Comparison of ENCODE assay signal across 8 mouse cellular contexts in genomic region chr15:78204053-78204847, GRCm38 (mm10). TPM values are rescaled to one million over a fixed set of nuclear protein-coding genes. Genes with fewer than 3 reads are reported as not detected.
A peak's percentile ranks its signal among the peaks of the same experiment; 100 is the strongest.
DNase-seq lines count a peak whose midpoint lies in the region; ATAC-seq lines count a peak whose summit lies in the region.

No protein-coding gene starts in this region.

- WGBS in lung, embryonic 16.5 days: 2% methylated on average over 41 of the region's 41 CpGs
- WGBS in embryonic facial prominence, embryonic 13.5 days: 2% methylated on average over 41 of the region's 41 CpGs
- 1% methylated on average over 41 of the region's 41 CpGs for WGBS in hindbrain, embryonic 14.5 days
- WGBS in limb, embryonic 11.5 days: 2% methylated on average over 41 of the region's 41 CpGs
- 2% methylated on average over 41 of the region's 41 CpGs for WGBS in neural tube, embryonic 13.5 days

- no peaks in the 10 kb centered on the region; the same call in 1 of the 2 replicates for H3K9me3 ChIP-seq in lung, embryonic 16.5 days (ENCODE audit: control insufficient read depth, low read length)
- H3K9me3 ChIP-seq in embryonic facial prominence, embryonic 13.5 days: no peaks in the 10 kb centered on the region
- H3K9me3 ChIP-seq in hindbrain, embryonic 14.5 days (ENCODE audit: control insufficient read depth, low read length): 0 out of 2 replicates have a peak, but pooled peaks cover 5% of the 10 kb centered on the region
- H3K9me3 ChIP-seq in limb, embryonic 11.5 days (ENCODE audit: control insufficient read depth, low read length): no peaks in the 10 kb centered on the region
- H3K9me3 ChIP-seq in neural tube, embryonic 13.5 days: peaks cover 7% of the 10 kb centered on the region; the same call in 1 of the 2 replicates

- H3K4me1 ChIP-seq in lung, embryonic 16.5 days (replicated peaks; ENCODE audit: control insufficient read depth, insufficient read depth, low read length): no peaks in the 10 kb centered on the region
- H3K4me1 ChIP-seq in embryonic facial prominence, embryonic 13.5 days: peaks cover 10% of the 10 kb centered on the region
- H3K4me1 ChIP-seq in hindbrain, embryonic 14.5 days (replicated peaks; ENCODE audit: control insufficient read depth, insufficient read depth, low read length): 0 out of 2 replicates have a peak, but pooled peaks cover 7% of the 10 kb centered on the region
- no peaks in the 10 kb centered on the region for H3K4me1 ChIP-seq in limb, embryonic 11.5 days (ENCODE audit: control insufficient read depth, insufficient read depth, low read length)
- peaks cover 17% of the 10 kb centered on the region for H3K4me1 ChIP-seq in neural tube, embryonic 13.5 days (replicated peaks)

- no peak overlapping the region for H3K9ac ChIP-seq in lung, embryonic 16.5 days (ENCODE audit: low read length)
- peak overlapping the region; percentile 62; the same call in 1 of the 2 replicates for H3K9ac ChIP-seq in embryonic facial prominence, embryonic 13.5 days
- H3K9ac ChIP-seq in hindbrain, embryonic 14.5 days: peak overlapping the region; percentile 60
- no peak overlapping the region; the same call in 1 of the 2 replicates for H3K9ac ChIP-seq in limb, embryonic 11.5 days (ENCODE audit: low read length)
- H3K9ac ChIP-seq in neural tube, embryonic 13.5 days: peak overlapping the region; percentile 64

- no peak overlapping the region for H3K27ac ChIP-seq in lung, embryonic 16.5 days (ENCODE audit: low read length)
- H3K27ac ChIP-seq in embryonic facial prominence, embryonic 13.5 days: no peak overlapping the region
- H3K27ac ChIP-seq in hindbrain, embryonic 14.5 days: no peak overlapping the region
- H3K27ac ChIP-seq in limb, embryonic 11.5 days (replicated peaks; ENCODE audit: low read depth, low read length): no peak overlapping the region
- no peak overlapping the region for H3K27ac ChIP-seq in neural tube, embryonic 13.5 days (replicated peaks)

- peak overlapping the region; percentile 48 for H3K4me2 ChIP-seq in lung, embryonic 16.5 days (ENCODE audit: low read depth, low read length)
- peak overlapping the region; percentile 72 for H3K4me2 ChIP-seq in embryonic facial prominence, embryonic 13.5 days
- peak overlapping the region; percentile 73 for H3K4me2 ChIP-seq in hindbrain, embryonic 14.5 days (replicated peaks)
- peak overlapping the region; percentile 45; the same call in 1 of the 2 replicates for H3K4me2 ChIP-seq in limb, embryonic 11.5 days (ENCODE audit: low read depth, severe bottlenecking)
- H3K4me2 ChIP-seq in neural tube, embryonic 13.5 days: peak overlapping the region; percentile 69

- no peaks in the 10 kb centered on the region for H3K36me3 ChIP-seq in lung, embryonic 16.5 days (ENCODE audit: control insufficient read depth, insufficient read depth, low read length)
- H3K36me3 ChIP-seq in embryonic facial prominence, embryonic 13.5 days: no peaks in the 10 kb centered on the region
- H3K36me3 ChIP-seq in hindbrain, embryonic 14.5 days (replicated peaks; ENCODE audit: control insufficient read depth, insufficient read depth): no peaks in the 10 kb centered on the region
- H3K36me3 ChIP-seq in limb, embryonic 11.5 days (ENCODE audit: control insufficient read depth, insufficient read depth, low read length): no peaks in the 10 kb centered on the region
- no peaks in the 10 kb centered on the region for H3K36me3 ChIP-seq in neural tube, embryonic 13.5 days

- H3K4me3 ChIP-seq in lung, embryonic 16.5 days (ENCODE audit: low read length): peak overlapping the region; percentile 29
- H3K4me3 ChIP-seq in embryonic facial prominence, embryonic 13.5 days: peak overlapping the region; percentile 42
- H3K4me3 ChIP-seq in hindbrain, embryonic 14.5 days (replicated peaks; ENCODE audit: low read length): peak overlapping the region; percentile 35
- peak overlapping the region; percentile 24 for H3K4me3 ChIP-seq in limb, embryonic 11.5 days (ENCODE audit: low read depth, low read length)
- peak overlapping the region; percentile 38 for H3K4me3 ChIP-seq in neural tube, embryonic 13.5 days

- peaks cover 42% of the 10 kb centered on the region for H3K27me3 ChIP-seq in lung, embryonic 16.5 days (ENCODE audit: control insufficient read depth, insufficient read depth, low read depth, low read length)
- H3K27me3 ChIP-seq in embryonic facial prominence, embryonic 13.5 days: peaks cover 55% of the 10 kb centered on the region
- H3K27me3 ChIP-seq in hindbrain, embryonic 14.5 days (ENCODE audit: control insufficient read depth, insufficient read depth, low read length): peaks cover 17% of the 10 kb centered on the region
- H3K27me3 ChIP-seq in limb, embryonic 11.5 days (ENCODE audit: control insufficient read depth, insufficient read depth, low read length): peaks cover 25% of the 10 kb centered on the region
- H3K27me3 ChIP-seq in neural tube, embryonic 13.5 days: peaks cover 59% of the 10 kb centered on the region

- peak; percentile 80 for ATAC-seq in lung, embryonic 16.5 days (ENCODE audit: low read depth)
- no peak for ATAC-seq in embryonic facial prominence, embryonic 13.5 days (ENCODE audit: insufficient number of reproducible peaks, insufficient read depth, low FRiP score, low TSS enrichment, low read depth)
- ATAC-seq in hindbrain, embryonic 14.5 days (ENCODE audit: low FRiP score): peak; percentile 80
- no peak for ATAC-seq in limb, embryonic 11.5 days (ENCODE audit: insufficient number of reproducible peaks, low FRiP score, low TSS enrichment, low read depth)
- peak; percentile 86 for ATAC-seq in neural tube, embryonic 13.5 days (ENCODE audit: low read depth)
- ATAC-seq in erythroblast, adult 5-6 weeks (replicated peaks; ENCODE audit: low FRiP score, poor library complexity, severe bottlenecking): no peak

- DNase-seq in lung, adult 18-20 months: no peak
- peak; percentile 59 to 61 for DNase-seq in adrenal gland, postnatal 36 days
- peak; percentile 79 for DNase-seq in hindbrain, embryonic 14.5 days (ENCODE audit: low spot score)
- DNase-seq in limb, embryonic 11.5 days (ENCODE audit: low spot score): peak; percentile 62

RNA-seq across cellular contexts. Expression of gene Pvalb, which starts 1.9 kb away (rescaled TPM):
- 0.21 TPM in 1 of 2 replicates, not detected in the other for polyA plus RNA-seq in lung, embryonic 16.5 days (2015; fragmentation: Nextera tagmentation; extraction: Ambion mirVana)
- not detected for total RNA-seq in adrenal gland, postnatal 36 days (2021)
- not detected in 2 replicates for polyA plus RNA-seq in embryonic facial prominence, embryonic 13.5 days (2015; fragmentation: Nextera tagmentation; extraction: Ambion mirVana)
- polyA plus RNA-seq in hindbrain, embryonic 14.5 days (2014; fragmentation: Nextera tagmentation; extraction: Ambion mirVana): 6.8 and 8.7 TPM in 2 replicates
- 4.6 and 5.1 TPM in 2 replicates for polyA plus RNA-seq in limb, embryonic 11.5 days (2014; fragmentation: Nextera tagmentation; extraction: Ambion mirVana)
- polyA plus RNA-seq in neural tube, embryonic 13.5 days (2015; fragmentation: Nextera tagmentation; extraction: Ambion mirVana): 2.5 and 4.1 TPM in 2 replicates
- total RNA-seq in erythroblast, adult 5-6 weeks (2015; ENCODE audit: low replicate concordance): not detected in 2 replicates
- total RNA-seq in erythroblast, adult 5-6 weeks (2017; ENCODE audit: low replicate concordance): not detected in 2 replicates

RNA-seq across cellular contexts. Expression of gene Ift27, which starts 30.3 kb away (rescaled TPM):
- polyA plus RNA-seq in lung, embryonic 16.5 days (2015; fragmentation: Nextera tagmentation; extraction: Ambion mirVana): 89.4 and 90.1 TPM in 2 replicates
- total RNA-seq in adrenal gland, postnatal 36 days (2021): 10 to 100 TPM; 16.0 to 18.8 TPM
- polyA plus RNA-seq in embryonic facial prominence, embryonic 13.5 days (2015; fragmentation: Nextera tagmentation; extraction: Ambion mirVana): 83.5 and 94.3 TPM in 2 replicates
- polyA plus RNA-seq in hindbrain, embryonic 14.5 days (2014; fragmentation: Nextera tagmentation; extraction: Ambion mirVana): 105 and 108 TPM in 2 replicates
- polyA plus RNA-seq in limb, embryonic 11.5 days (2014; fragmentation: Nextera tagmentation; extraction: Ambion mirVana): 111 and 119 TPM in 2 replicates
- 88.5 and 96.9 TPM in 2 replicates for polyA plus RNA-seq in neural tube, embryonic 13.5 days (2015; fragmentation: Nextera tagmentation; extraction: Ambion mirVana)
- 15.7 and 24.4 TPM in 2 replicates for total RNA-seq in erythroblast, adult 5-6 weeks (2015; ENCODE audit: low replicate concordance)
- 2.0 and 4.6 TPM in 2 replicates for total RNA-seq in erythroblast, adult 5-6 weeks (2017; ENCODE audit: low replicate concordance)

RNA-seq across cellular contexts. Expression of gene Ncf4, which starts 40.4 kb away (rescaled TPM):
- 4.6 and 5.7 TPM in 2 replicates for polyA plus RNA-seq in lung, embryonic 16.5 days (2015; fragmentation: Nextera tagmentation; extraction: Ambion mirVana)
- 1 to 10 TPM; 1.9 to 2.3 TPM for total RNA-seq in adrenal gland, postnatal 36 days (2021)
- polyA plus RNA-seq in embryonic facial prominence, embryonic 13.5 days (2015; fragmentation: Nextera tagmentation; extraction: Ambion mirVana): 2.4 and 3.8 TPM in 2 replicates
- 1.5 and 2.7 TPM in 2 replicates for polyA plus RNA-seq in hindbrain, embryonic 14.5 days (2014; fragmentation: Nextera tagmentation; extraction: Ambion mirVana)
- polyA plus RNA-seq in limb, embryonic 11.5 days (2014; fragmentation: Nextera tagmentation; extraction: Ambion mirVana): 4.8 and 6.3 TPM in 2 replicates
- 1.1 and 1.9 TPM in 2 replicates for polyA plus RNA-seq in neural tube, embryonic 13.5 days (2015; fragmentation: Nextera tagmentation; extraction: Ambion mirVana)
- 95.7 and 115 TPM in 2 replicates for total RNA-seq in erythroblast, adult 5-6 weeks (2015; ENCODE audit: low replicate concordance)
- 33.8 and 63.7 TPM in 2 replicates for total RNA-seq in erythroblast, adult 5-6 weeks (2017; ENCODE audit: low replicate concordance)

Comparison
In these comparisons a context has a peak if more than half of its experiments do, and no peak if none do; other contexts are left out.
1. ATAC-seq: peak in lung, embryonic 16.5 days (single experiment), hindbrain, embryonic 14.5 days (single experiment) and neural tube, embryonic 13.5 days (single experiment); none in embryonic facial prominence, embryonic 13.5 days (single experiment), limb, embryonic 11.5 days (single experiment) and erythroblast, adult 5-6 weeks (single experiment).
2. H3K9ac ChIP-seq: peak in embryonic facial prominence, embryonic 13.5 days (single experiment), hindbrain, embryonic 14.5 days (single experiment) and neural tube, embryonic 13.5 days (single experiment); none in lung, embryonic 16.5 days (single experiment) and limb, embryonic 11.5 days (single experiment).
3. DNase-seq: peak in adrenal gland, postnatal 36 days (2 of 2), hindbrain, embryonic 14.5 days (single experiment) and limb, embryonic 11.5 days (single experiment); none in lung, adult 18-20 months (0 of 2).
4. Peak in every context shown above with its lines, with median percentiles within 50 percentile points of each other: H3K4me2 ChIP-seq and H3K4me3 ChIP-seq.